Mouse (Mus musculus): Measurements from ENCODE around the gene Obsl1.

Obsl1 gene

GRCm38 (mm10) chr1:75505956-75506831, at the start of gene Obsl1:
TSS of gene Obsl1 (minus strand) at chr1:75506452.
- peak; percentile 71 to 74 for DNase-seq (ENCODE audit: low spot score in 2 of 2)

DNA sequence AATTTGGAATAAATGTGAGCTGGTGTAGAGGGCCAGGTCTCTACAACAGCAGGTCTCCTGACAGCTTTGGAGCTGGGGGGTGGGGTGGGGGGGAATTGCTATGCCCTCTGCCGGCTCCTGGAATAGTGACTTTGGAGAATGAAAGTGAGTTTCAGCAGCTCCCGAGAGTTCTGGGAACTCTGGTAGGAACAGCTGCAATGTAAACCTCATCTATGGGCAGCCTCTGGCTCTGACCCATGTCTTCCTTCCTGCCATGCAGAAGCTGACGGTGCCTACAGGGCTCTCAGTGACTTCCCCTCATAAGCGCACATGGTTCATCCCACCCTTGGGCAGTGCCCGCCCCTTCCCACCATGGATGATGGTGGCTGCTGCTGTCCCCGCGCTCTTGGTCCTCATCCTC, 49.4 kb upstream of the Obsl1 start:
- no peak for DNase-seq (ENCODE audit: low spot score in 2 of 2)

GRCm38 (mm10) chr1:75550586-75550985, 44.3 kb upstream of the Obsl1 start:
- no peak for DNase-seq (ENCODE audit: low spot score in 2 of 2)

DNA sequence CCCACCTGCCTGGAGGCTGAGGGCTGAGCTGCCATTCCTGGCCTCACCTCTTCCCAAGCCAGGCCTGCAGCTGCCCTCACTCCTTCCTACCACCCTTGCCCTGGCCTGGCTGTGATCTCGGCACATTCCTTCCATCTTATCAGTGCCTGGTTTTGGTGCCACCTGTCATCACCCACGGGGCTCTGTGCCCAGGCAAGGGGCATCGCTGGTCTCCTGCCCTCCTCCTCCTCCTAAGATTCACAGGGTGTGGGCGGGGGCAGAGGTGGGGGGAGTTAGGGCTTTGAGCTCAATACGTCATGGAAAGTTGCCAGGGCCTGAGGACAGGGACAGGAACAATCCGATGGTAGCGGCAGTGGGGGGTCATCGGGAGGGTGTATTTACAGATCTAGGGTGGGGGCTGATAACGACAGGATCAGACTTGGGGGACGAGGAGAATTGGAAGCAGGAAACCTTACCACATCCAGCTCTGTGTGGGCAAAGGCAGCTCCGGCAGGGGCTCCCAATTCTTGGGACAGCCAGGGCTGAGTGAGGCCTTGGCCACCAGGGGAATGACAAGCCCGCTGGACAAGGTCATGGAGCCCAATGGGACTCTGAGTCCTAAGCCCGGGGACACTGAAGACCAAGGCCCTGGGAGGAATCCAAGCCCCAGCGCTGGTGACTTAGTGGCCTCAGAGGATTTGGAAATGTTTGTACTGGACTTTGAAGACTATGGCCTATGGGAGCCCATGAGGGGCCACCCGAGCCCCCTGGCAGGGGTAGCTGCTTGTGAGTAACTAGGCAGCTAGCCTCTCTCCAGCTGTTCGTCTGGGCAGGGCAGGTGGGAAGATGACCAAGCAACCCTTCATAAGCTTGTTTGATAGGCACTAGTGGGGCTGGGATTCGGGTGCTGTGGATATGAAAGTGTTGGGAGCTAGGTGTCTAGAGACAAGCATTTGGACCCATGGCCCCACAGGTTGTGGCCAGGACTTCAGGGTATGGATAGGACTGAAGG, 43.3 kb upstream of the Obsl1 start:
- DNase-seq (ENCODE audit: low spot score in 2 of 2), result peak; percentile 69 to 82

DNA sequence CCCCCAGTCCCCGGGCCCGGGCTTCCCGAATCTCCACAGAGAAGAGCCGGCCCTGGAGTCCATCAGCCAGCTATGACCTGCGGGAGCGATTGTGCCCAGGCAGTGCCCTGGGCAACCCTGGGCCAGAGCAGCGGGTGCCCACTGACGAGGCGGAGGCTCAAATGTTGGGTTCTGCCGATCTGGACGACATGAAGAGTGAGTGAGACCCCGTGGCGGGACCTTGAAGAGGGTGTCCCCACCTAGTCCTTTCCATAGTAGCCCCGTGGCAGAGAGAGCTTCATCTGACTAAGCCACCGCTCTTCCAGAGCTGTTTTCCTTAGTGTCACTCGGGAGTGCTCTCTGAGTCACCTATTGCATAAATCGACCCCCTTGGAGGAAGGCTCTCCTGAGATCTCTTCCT, 42.6 kb upstream of the Obsl1 start:
- no peak for DNase-seq (ENCODE audit: low spot score in 2 of 2)

GRCm38 (mm10) chr1:75548083-75548482, 41.8 kb upstream of the Obsl1 start:
- DNase-seq (ENCODE audit: low spot score in 2 of 2), result no peak

GRCm38 (mm10) chr1:75547351-75547750, 41.1 kb upstream of the Obsl1 start:
- no peak for DNase-seq (ENCODE audit: low spot score in 2 of 2)

DNA sequence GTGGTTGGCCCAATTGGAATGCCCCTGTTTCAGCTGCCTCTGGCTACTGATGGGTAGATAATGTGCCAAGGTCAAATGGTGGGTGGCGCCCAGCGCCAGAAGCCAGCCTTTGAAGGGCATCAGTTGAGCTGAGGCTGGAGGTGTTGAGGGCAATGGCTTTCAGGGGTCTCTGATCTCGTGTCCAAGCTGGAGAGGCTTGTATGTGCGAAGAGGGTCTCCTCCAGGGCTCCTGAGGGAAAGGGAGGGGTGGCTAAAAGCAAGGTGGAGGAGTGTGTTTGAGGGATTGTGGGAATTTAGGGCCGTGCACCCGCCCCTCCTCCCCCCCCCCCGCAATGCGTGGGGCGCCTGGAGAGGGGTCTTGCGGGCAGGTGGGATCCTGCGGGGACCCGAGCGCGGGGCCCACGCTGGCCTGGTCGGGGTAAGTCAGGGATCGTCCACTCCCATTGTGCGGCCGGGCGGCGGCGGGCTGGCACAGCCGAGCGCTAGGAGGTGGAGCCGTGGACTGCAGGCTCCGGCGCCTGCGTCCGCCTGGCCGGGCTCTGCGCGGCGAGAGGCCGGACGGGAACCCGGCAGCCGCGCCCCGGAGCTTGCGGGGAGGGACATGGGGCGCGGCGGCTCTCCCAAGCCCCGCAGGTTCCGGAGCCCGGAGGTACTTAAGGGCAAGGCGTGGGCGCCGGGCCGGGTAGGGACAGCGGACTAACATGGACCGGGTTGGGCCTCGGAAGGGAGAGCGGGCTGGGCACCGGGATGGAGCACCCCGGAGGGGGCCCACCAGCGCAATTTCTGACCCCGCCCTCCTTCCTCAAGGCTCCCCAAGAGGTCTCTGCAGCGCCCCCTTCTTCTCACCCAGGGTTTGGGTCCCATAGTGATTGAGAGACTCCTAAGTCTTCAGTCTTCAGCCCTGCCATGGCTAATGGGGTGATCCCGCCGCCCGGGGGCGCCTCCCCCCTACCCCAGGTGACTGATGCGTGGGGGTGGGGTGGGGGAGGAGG, 40.0 kb upstream of the Obsl1 start, which contains the start of gene Slc4a3:
Gene Slc4a3 (plus strand): TSS at position 302 of the 992 bp plus-strand sequence.
- peak; percentile 55 to 66 for DNase-seq (ENCODE audit: low spot score in 2 of 2)

- DNase-seq (ENCODE audit: low spot score in 2 of 2), result no peak
Measured at GRCm38 (mm10) chr1:75544351-75544750, 38.1 kb upstream of the Obsl1 start.

GRCm38 (mm10) chr1:75541496-75541895, 35.2 kb upstream of the Obsl1 start:
- DNase-seq (ENCODE audit: low spot score in 2 of 2), result no peak

DNA sequence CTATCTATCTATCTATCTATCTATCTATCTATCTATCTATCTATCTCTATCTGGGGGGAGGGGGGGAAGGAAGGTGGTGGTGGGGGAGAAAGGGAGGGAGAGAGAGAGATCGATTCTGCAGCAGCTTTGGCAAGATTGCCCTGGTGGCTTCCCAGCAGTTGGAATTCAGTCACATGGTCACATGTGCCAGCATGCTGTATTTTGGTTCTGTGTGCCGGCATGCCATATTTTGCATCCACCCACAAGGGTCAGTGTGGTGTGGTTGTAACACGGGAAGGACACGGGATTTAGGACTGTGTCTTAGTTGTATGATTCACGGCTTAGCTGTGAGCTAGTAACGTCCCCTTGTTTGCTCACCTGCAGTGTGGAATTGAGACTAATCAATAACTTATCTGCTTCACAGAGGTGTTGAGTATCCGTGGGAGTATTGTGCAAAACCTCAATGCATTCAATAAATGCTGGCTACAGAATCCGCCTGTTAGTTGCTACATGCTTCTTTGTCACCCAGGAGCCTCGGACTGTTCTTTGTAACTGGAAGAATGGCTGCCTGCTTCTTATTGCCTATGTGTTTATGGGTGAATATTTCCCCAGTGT, 32.4 kb upstream of the Obsl1 start:
- no peak for DNase-seq (ENCODE audit: low spot score in 2 of 2)

DNA sequence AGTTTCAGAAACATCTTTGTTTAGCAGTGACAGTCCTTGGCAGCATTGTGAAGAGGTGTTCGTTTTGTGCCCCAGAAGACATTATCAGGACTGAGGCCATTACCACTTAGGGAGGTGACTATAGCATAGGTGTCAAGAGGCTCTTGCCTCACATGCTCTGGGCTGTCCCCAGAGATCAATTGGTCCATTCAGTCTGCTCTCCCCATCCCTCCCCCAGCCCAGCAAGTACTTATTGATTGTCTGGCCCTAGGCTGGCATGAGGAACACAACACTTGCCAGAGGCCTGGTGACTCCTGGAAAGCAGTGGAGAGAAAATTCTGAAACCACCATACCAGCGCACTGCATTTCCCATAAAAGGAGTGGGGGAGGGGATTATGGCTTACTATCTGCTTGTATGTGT, 31.3 kb upstream of the Obsl1 start:
- no peak for DNase-seq (ENCODE audit: low spot score in 2 of 2)

DNA sequence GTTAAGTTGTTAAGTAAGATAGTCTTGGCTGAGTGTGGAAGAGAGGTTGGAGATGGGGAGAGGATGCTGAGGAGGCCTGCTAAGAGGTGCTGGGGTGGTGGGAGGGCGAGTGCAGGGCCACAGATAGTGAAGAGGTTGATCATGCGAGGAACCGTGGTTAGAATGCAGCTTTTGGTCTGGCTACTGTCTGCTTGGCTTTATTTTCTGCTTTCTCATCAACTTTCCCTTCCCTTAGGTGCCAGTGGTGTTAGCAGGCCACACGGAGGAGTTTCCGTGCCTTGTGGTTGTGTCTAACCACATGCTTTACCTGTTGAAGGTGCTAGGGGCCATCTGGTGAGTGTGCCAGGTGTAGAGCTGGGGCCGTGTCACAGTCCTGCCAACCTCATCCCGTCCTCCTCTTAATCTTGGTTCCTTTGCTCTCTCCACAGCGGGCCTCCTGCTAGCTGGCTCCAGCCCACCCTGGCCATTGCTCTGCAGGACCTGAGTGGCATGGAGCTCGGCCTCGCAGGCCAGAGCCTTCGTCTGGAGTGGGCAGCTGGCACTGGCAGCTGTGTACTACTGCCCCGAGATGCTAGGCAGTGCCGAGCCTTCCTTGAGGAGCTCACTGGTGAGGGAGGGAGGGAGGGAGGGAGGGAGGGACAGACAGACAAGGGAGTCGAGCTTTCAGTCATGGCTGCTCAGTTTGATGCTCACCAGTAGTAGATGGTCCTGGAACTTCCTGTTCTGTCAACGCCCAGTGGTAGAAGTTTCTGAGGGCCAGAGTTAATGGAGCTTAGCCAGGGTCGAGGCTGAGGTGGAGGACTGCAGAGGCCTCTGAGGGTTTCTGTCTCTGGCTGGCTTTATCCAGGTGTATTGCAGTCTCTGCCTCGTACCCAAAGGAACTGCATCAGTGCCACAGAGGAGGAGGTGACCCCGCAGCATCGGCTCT, 27.3 kb upstream of the Obsl1 start:
- DNase-seq (ENCODE audit: low spot score in 2 of 2), result no peak

- no peak for DNase-seq (ENCODE audit: low spot score in 2 of 2)
Measured at GRCm38 (mm10) chr1:75532280-75533172, 26.3 kb upstream of the Obsl1 start.

DNA sequence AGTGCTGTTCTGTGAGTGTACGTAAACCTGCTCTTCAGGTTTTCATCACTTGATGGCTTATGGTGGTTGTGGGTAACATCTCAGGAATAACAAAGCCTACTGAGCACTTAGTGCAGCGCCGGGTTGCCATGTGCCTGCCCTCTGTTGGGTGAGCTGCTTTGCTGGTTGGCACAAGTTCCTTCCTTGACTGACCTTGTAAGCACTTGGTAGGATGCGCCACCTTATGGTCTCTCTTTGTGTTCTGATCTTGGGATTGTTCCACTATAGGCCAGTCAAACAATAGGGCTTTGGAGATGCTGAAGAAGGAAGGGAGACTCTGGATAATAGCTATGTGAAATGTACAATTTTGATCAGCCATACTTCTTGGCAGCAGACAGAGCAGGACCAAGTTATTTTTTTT, 24.3 kb upstream of the Obsl1 start:
- DNase-seq (ENCODE audit: low spot score in 2 of 2), result no peak

DNA sequence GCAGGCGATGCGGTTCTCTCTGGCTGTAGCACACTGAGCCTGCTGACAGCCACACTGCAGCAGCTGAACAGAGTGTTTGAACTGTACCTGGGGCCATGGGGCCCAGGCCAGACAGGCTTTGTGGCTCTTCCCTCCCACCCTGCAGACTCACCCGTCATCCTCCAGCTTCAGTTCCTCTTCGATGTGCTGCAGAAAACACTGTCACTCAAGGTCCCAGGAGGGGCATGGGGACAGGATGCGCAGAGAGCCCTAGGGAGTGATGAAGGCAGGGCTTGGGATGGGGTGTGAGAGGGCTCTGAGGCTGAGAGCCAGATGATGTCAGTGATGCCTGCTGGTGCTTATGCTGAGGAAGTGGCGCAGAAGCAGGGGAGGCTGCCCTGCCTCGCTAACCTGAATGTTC, 18.4 kb upstream of the Obsl1 start:
- DNase-seq (ENCODE audit: low spot score in 2 of 2), result no peak

- peak; percentile 92 to 95 for DNase-seq (ENCODE audit: low spot score in 2 of 2)
Measured at GRCm38 (mm10) chr1:75521321-75522031, 15.2 kb upstream of the Obsl1 start, which contains the start of gene Stk11ip. TSS of gene Stk11ip (plus strand) at chr1:75521529.

DNA sequence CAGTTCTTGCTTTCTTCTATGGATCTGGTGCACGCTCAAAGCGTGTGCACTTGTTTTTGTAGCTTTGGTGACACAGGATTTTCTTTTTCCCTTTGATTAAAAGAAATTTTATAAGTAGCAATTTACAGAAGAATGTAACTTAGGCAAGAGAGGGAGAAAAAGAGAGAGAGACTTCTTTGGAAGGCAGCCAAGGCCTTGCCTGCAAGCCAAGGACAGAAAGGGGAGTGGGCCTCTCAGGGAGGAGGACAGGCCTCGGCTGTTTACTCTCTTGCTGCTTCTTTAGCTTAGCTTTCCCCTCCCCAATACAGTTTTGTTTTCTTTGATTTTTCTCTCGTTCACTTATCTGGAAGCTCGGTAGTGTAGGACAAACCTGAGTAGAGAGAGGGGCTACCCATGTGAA, 13.3 kb upstream of the Obsl1 start:
- no peak for DNase-seq (ENCODE audit: low spot score in 2 of 2)
